Mouse (Mus musculus) intestine, postnatal 0 days (tissue): ENCODE results near the gene Notch1. TPM values are rescaled to one million over a fixed set of nuclear protein-coding genes. Genes with fewer than 3 reads are reported as not detected.
A peak's percentile ranks its signal among the peaks of the same experiment; 100 is the strongest.

Source experiments
- ATAC-seq: fragments of 200-750 bp; cut with Nextera tagmentation; 2 replicates; pipeline ENCODE4 v1.8.0; 2017; ENCODE audit warnings: mild to moderate bottlenecking, moderate TSS enrichment, moderate library complexity
- H3K27ac ChIP-seq: fragments of 300-500 bp; sonication (generic); 2 replicates; pipeline ENCODE4 v1.5.1; 2014; ENCODE audit warnings: mild to moderate bottlenecking, low read depth, low read length, moderate library complexity
- H3K27me3 ChIP-seq: fragments of 300-500 bp; sonication (generic); replicated peaks from 2 replicates; pipeline ENCODE4 v1.6.1; 2014; ENCODE audit warnings: low read length, mixed read lengths; ENCODE audit not compliant: control insufficient read depth, insufficient read depth
- H3K36me3 ChIP-seq: fragments of 300-500 bp; sonication (generic); 2 replicates; pipeline ENCODE4 v1.6.1; 2014; ENCODE audit warnings: mild to moderate bottlenecking, moderate library complexity; ENCODE audit not compliant: control insufficient read depth, insufficient read depth
- H3K4me1 ChIP-seq: fragments of 300-500 bp; sonication (generic); replicated peaks from 2 replicates; pipeline ENCODE4 v1.6.1; 2014; ENCODE audit warnings: antibody characterized with exemption, low read length, mixed read lengths; ENCODE audit not compliant: control insufficient read depth, insufficient read depth
- H3K4me2 ChIP-seq: fragments of 300-500 bp; sonication (generic); replicated peaks from 2 replicates; pipeline ENCODE4 v1.6.1; 2014; ENCODE audit warnings: low read depth, mild to moderate bottlenecking, moderate library complexity
- H3K4me3 ChIP-seq: fragments of 300-500 bp; sonication (generic); 2 replicates; pipeline ENCODE4 v1.5.1; 2014; ENCODE audit warnings: low read depth, low read length
- H3K9ac ChIP-seq: fragments of 300-500 bp; sonication (generic); 2 replicates; pipeline ENCODE4 v1.6.1; 2014; ENCODE audit warnings: mild to moderate bottlenecking, low read depth, low read length
- H3K9me3 ChIP-seq: fragments of 300-500 bp; sonication (generic); 2 replicates; pipeline ENCODE4 v1.6.1; 2016; ENCODE audit warnings: mixed run types; ENCODE audit not compliant: control insufficient read depth
- CTCF ChIP-seq: sonication (generic); IDR thresholded peaks from 2 replicates; pipeline ENCODE4 v1.5.1; 2016; ENCODE audit warnings: low read depth, mild to moderate bottlenecking, control low read depth, antibody characterized with exemption, moderate library complexity
- WGBS: fragments of 180-500 bp; shearing (Covaris S2); extraction: QIAGEN DNeasy Blood & Tissue Kit; methylation state at CpG from one replicate; pipeline ENCODE4 v1.1.7; 2014; 5-methylcytosine and 5-hydroxymethylcytosine counted together
- polyA plus RNA-seq: library from polyadenylated mRNA; unstranded; fragments of >200 nt; fragmentation: Nextera tagmentation; extraction: Ambion mirVana; gene quantifications from 2 replicates; pipeline ENCODE4 v1.2.1, GENCODE M21; 2015

The Notch1 gene
- polyA plus RNA-seq, result 3.6 and 3.7 TPM in 2 replicates

- no peak; the same call in 1 of the 2 replicates for ATAC-seq
Measured at GRCm38 (mm10) chr2:26516275-26516674, at the start of gene Notch1. TSS of gene Notch1 (minus strand) at chr2:26516663.

GRCm38 (mm10) chr2:26566221-26566620 lies 49.8 kb upstream of the Notch1 start:
- Histone ChIP-seq H3K4me3 (no peak overlapping the region), H3K4me2 (no peak overlapping the region), H3K4me1 (no peaks in the 10 kb centered on the region), H3K27me3 (no peaks in the 10 kb centered on the region), H3K9me3 (no peaks in the 10 kb centered on the region), H3K27ac (no peak overlapping the region), H3K36me3 (no peaks in the 10 kb centered on the region), H3K9ac (no peak overlapping the region)
- no peak; the same call in 1 of the 2 replicates for ATAC-seq
- peak; percentile 83 for TF ChIP-seq CTCF
- 13% methylated on average over 4 of the region's 4 CpGs for WGBS

More at GRCm38 (mm10) chr2:26516275-26516674, at the start of gene Notch1:
- 40% methylated on average over 12 of the region's 12 CpGs for WGBS
- H3K4me2 ChIP-seq, result peak within 1 kb of the TSS; percentile 13; the same call in 1 of the 2 replicates
- H3K4me3 ChIP-seq, result no peak within 1 kb of the TSS
- H3K9me3 ChIP-seq, result no peaks in the 10 kb centered on the region
- peaks cover 9% of the 10 kb centered on the region for H3K4me1 ChIP-seq
- peak within 1 kb of the TSS; percentile 31; the same call in 1 of the 2 replicates for H3K27ac ChIP-seq
- 0 out of 2 replicates have a peak, but pooled peaks have one; percentile 4 for TF ChIP-seq CTCF
- H3K36me3 ChIP-seq, result no peaks in the 10 kb centered on the region
- no peak within 1 kb of the TSS for H3K9ac ChIP-seq
- H3K27me3 ChIP-seq, result no peaks in the 10 kb centered on the region

GRCm38 (mm10) chr2:26561351-26562016 lies 45.0 kb upstream of the Notch1 start:
- H3K9ac ChIP-seq, result no peak overlapping the region
- no peaks in the 10 kb centered on the region for H3K9me3 ChIP-seq
- H3K36me3 ChIP-seq, result no peaks in the 10 kb centered on the region
- peak; percentile 99 for TF ChIP-seq CTCF
- H3K27ac ChIP-seq, result no peak overlapping the region
- peaks cover 12% of the 10 kb centered on the region; the same call in 1 of the 2 replicates for H3K27me3 ChIP-seq
- ATAC-seq, result peak; percentile 64
- no peak overlapping the region for H3K4me2 ChIP-seq
- no peak overlapping the region for H3K4me3 ChIP-seq
- 45% methylated on average over 6 of the region's 6 CpGs for WGBS
- H3K4me1 ChIP-seq, result no peaks in the 10 kb centered on the region

- WGBS, result 73% methylated on average over 5 of the region's 5 CpGs
- no peaks in the 10 kb centered on the region for H3K4me1 ChIP-seq
Measured at GRCm38 (mm10) chr2:26560506-26560905, 44.0 kb upstream of the Notch1 start.

GRCm38 (mm10) chr2:26556535-26556993 lies 40.1 kb upstream of the Notch1 start:
- no peak for ATAC-seq
- 20% methylated on average over 4 of the region's 4 CpGs for WGBS
- Histone ChIP-seq H3K9ac (no peak overlapping the region), H3K36me3 (no peaks in the 10 kb centered on the region), H3K27me3 (peaks cover 26% of the 10 kb centered on the region; the same call in 1 of the 2 replicates), H3K4me1 (no peaks in the 10 kb centered on the region), H3K4me3 (no peak overlapping the region), H3K9me3 (no peaks in the 10 kb centered on the region), H3K4me2 (no peak overlapping the region), H3K27ac (no peak overlapping the region)
- TF ChIP-seq CTCF, result no peak

More at GRCm38 (mm10) chr2:26560506-26560905, 44.0 kb upstream of the Notch1 start:
- TF ChIP-seq CTCF, result no peak
- H3K4me2 ChIP-seq, result no peak overlapping the region
- no peaks in the 10 kb centered on the region for H3K36me3 ChIP-seq
- peaks cover 12% of the 10 kb centered on the region; the same call in 1 of the 2 replicates for H3K27me3 ChIP-seq
- ATAC-seq, result no peak; the same call in 1 of the 2 replicates
- no peak overlapping the region for H3K9ac ChIP-seq
- H3K4me3 ChIP-seq, result no peak overlapping the region
- H3K27ac ChIP-seq, result no peak overlapping the region
- H3K9me3 ChIP-seq, result no peaks in the 10 kb centered on the region

GRCm38 (mm10) chr2:26555076-26555475 lies 38.6 kb upstream of the Notch1 start:
- no peaks in the 10 kb centered on the region for H3K9me3 ChIP-seq
- no peak overlapping the region for H3K4me2 ChIP-seq
- ATAC-seq, result no peak
- no peak overlapping the region for H3K9ac ChIP-seq
- TF ChIP-seq CTCF, result no peak
- peaks cover 29% of the 10 kb centered on the region; the same call in 1 of the 2 replicates for H3K27me3 ChIP-seq
- H3K36me3 ChIP-seq, result no peaks in the 10 kb centered on the region
- whole genome bisulfite sequencing, result 78% methylated on average over 4 of the region's 4 CpGs
- no peak overlapping the region for H3K27ac ChIP-seq
- H3K4me3 ChIP-seq, result no peak overlapping the region
- no peaks in the 10 kb centered on the region for H3K4me1 ChIP-seq
